Mouse (Mus musculus) urinary bladder, postnatal 25 days (tissue): ENCODE measurements around the gene Adcy10.
A peak's percentile ranks its signal among the peaks of the same experiment; 100 is the strongest.

Experiments used
- DNase-seq: peaks from one replicate; pipeline ENCODE4 v3.0.0; 2022; ENCODE audit warnings: low spot score

Adcy10 gene

DNA sequence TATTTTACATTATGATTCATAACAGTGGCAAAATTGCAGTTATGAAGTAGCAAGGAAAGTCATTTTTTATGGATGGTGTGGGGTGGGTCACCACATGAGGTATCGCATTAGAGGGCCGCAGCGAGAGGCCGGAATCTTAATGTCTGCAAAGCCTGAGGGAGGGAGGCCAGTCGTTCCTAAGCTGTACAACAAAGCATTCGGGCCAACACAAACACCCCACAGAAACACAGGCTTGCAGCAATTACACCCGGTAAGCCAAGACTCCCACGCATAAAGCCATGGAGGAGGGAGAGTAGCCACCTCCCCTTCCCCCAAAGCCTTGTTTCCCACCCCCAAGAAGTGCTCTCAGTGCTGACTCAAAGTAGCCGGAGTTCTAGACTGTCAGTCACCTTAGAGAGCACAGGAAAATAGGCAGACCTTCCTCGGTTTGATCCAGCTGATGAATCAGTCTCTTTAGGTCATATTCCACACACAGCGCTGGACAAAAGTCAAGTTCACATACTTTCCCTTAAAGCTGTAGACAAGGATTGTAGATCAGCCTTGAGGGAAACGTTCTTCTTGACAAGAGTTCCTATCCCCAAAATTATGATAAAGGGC lies 51.2 kb downstream of the Adcy10 start:
- no peak for DNase-seq

DNA sequence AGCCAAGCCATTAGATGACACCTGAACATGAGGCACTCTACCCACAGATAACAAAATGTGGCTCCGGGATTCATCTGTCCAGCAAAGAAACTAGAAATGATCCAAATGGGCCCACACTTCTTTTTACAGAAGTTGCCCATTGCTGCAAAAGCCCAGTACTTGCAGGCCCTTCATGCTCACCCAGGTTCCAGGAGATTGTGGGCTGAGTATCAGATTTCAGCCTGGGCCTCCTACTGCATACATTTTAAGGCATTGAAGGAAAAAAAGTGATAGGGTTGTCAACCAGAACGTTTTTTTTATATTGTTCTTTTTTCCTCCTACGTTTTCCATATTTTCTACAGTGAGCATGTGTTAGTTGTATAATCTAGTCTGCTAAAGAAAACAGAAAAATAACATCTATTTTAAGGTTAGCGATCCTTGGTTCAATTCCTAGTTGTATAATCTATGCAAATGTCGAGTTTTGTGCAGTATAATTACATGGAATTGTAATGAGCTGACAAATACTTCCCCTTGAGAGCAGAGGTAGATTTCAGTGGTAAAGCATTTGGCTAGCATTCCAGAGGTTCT lies 52.3 kb downstream of the Adcy10 start:
- DNase-seq = no peak

DNA sequence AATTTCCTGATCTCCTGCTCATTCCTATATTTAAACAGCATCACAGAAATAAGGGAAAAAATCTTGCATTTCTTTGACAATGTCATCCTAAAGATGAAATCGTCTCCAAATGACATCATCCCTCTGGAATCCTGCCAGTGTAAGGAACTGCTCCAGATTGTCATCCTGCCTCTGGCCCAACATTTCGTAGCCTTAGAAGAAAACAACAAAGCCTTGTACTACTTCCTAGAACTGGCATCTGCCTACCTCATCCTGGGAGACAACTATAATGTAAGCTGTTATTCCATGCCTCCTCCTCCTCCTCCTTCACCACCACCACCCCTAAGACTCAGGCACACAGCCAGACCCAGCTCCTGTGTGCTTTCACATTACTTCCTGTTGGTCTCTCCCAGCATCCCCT lies 71.7 kb downstream of the Adcy10 start:
- DNase-seq = no peak

DNA sequence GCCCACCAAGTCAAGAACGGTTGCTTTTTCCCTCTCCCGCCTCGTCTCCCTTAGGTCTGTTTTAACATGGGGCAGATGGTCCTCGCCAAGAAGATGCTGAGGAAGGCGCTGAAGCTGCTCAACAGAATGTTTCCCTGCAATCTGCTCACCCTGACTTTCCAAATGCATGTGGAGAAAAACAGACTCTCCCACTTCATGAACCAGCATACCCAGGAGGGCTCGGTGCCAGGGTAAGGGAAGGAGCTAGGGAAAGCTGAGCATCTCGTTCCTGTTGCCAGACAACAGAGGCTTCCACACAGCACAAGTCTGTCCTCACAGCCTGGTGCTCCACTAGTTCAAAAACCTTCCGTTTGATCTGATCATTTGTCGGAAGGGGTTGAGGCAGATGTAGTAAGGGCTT lies 74.1 kb downstream of the Adcy10 start:
- no peak for DNase-seq

DNA sequence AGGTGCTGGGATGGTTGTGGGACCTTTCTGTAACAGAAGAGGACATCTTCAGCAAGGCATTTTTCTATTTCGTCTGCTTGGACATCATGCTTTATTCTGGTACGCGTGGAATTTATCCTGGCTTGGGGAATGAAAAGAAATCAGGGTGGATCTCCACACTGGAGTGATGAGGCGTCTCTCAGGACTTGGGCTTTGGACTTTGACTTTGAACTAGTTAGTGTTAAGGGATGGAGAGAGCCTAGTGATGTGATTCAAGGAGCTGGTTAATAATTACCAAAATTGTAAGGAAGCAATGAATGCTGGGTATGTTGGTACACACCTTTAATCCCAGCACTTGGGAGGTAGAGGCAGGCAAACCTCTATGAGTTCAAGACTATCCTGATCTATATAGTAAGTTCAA lies 80.3 kb downstream of the Adcy10 start:
- DNase-seq = no peak

DNA sequence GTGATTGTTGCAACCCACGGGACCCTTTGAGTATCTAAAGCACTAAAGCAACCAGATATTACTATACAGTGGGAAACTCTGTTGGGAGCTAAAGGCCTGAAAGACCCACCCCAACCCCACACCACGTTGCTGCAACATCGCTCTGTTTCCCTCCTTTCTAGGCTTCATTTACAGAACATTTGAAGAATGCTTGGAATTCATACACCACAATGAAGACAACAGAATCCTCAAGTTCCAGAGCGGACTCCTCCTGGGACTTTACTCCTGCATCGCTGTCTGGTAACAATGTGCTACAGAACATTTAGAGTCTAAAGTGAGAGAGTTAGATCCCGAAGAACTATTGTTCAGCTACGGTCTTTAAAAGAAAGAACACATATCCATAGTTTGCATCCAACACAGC lies 82.5 kb downstream of the Adcy10 start:
- no peak for DNase-seq

DNA sequence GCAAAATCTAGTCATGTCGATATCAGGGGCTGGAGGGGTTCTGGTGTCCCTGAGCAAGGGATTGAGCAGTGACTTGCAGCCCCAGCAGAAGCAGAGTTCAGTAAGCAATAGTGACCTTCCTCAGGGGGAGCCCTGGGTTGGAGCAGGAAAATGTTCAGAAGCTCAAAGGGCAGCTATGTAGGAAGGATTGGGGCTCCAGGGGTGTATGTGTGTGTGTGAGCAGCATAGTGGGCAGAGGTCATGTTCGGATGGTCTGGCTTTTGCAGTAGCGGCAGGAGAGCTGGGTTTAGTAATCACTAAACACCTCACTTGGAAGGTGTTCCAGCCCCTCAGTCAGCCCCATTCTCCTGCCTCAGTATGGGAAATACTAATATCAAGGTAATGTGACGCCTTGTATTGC lies 91.0 kb downstream of the Adcy10 start:
- DNase-seq = no peak

DNA sequence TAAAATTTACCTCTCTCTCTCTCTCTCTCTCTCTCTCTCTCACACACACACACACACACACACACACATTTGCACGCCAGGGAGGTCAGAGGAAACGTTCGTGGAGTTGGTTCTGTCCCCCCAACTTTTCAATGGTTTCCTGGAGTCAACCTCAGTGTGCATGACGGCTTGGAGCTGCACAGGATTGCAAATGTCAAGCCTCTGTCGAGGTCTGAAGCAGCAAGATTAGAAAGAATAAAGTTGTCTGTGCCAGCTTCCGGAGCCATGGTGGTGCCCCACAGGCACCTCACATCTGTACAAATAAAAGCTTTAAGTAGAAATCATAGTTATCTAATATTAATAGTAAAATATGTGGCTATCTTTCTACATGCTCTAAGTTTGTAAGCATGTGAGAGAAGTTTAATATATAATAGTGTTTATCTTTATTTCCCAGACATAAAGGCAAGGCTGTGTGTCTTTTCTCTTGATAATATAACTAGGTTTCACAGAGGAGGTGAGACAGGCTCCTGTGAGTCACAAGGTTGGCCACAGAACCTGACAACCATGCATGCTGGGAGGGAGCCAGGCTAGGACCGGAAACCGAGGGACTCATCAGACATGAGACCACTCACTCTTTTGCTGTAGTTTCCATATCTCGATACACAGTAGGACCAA lies 91.6 kb downstream of the Adcy10 start:
- DNase-seq = no peak

DNA sequence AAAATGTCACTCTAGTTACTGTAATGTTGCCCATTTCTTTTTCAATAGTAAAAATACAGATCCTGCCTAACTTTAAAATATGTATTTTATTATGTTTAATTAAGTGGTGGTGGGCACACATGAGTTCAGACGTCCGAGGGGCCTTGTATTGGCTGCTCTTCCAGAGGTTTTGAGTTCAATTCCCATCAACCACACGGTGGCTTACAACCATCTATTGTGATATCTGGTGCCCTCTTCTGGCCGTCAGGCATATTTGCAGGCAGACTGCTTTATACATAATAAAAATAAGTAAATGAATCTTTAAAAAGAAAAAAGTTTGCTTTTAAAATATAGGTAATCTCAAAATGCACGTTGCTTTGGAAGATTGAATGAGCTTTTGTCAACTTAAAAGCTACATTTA lies 94.3 kb downstream of the Adcy10 start:
- no peak for DNase-seq

DNA sequence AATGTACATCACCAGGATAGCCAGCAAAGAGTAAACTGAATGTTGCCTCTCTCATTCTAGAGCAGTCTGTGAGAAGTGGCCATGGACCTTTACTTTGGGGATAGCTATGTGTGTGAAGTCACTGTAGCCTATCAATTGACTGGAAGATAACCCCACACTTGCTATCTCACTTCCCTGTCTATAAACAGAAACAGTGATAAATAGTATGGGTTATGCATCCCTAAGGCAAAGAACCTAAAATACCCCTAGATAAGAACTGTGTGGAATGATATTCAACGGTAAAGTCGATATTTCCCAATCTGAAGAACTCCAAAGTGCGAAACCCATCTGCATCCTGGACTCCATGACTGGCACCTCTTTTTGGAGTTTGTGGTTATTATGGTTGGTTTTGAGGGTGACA lies 96.3 kb downstream of the Adcy10 start:
- no peak for DNase-seq

DNA sequence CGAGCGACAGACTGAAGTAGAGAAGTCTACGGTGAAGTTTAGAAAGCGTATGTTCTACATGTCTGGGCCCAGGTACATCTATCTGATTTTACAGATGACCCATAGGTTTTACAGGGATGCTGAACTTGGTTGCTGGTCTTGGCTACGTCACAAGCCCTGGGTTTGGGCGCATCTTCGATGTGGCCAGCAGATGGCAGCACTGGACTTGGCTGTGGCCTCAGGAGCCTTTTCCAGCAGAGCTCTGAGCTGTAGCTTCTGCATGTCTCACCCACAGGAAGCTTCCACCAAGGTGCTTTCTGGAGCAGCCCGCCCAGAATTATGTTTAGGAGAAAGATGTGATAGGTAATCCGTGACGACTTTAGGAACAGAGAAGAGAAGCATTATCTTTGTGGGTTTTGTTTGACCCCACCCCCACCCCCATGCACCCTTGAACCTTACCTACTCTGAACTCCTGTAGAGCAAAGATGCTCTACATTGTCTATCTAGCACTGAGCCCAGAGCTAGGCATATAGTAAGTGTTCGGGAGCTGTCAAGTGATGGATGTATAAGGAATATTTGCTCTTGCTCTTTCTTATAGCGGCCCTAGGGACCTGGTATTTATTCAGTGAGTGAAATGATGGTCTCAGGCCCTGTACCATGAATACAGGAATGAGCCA lies 98.7 kb downstream of the Adcy10 start:
- peak; percentile 89 for DNase-seq

DNA sequence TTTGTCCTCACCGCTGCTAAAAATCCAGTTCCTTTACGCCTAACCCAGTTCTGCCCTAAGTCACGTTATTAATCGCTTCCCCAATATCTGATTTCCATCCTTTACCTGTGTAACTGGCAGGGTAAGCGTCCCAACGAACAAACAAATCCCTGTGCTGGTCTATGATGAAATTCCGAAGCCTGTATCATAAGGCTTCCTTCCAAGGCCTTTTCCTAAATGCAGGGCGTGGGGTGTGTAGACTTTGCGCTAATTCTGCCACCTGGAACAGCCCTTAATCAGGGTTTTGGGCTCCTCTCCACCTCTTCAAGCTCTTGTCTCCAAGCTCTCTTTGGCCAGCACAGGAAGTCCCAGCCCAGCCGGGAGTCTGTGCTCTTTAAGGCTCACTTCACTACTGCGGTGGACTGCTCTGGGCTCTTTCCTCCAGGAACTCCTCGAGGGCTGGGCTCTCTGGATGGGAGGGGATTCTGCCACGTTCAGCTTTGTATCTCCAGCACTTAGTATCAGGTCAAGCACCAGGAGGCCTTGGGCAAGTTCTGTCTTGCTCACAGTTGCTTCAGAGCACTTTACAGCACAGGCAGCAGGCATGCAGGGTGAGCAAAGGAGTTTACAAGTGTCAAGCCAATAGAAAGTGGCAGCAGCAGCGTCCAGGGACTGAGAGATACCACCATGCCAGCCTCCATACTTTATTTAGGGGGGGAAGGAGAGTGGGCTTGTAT lies 100.6 kb downstream of the Adcy10 start:
- DNase-seq = no peak

DNA sequence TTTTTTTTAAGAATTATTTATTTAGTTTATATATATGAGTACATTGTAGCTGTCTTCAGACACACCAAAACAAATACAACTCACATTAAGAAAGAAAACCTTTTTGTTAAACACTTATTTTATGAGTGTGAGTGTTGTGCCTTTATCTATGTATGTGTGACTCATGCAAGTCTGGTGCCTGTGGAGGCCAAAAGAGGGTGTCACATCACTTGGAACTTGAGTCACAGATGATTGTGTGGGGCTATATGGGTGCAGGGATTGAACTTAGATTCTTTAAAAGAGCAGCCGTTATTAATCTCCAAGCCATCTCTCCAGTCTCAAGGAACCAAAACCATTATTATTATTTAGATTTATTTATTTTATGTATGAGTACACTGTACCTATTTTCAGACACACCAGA lies 101.4 kb downstream of the Adcy10 start:
- DNase-seq = no peak

DNA sequence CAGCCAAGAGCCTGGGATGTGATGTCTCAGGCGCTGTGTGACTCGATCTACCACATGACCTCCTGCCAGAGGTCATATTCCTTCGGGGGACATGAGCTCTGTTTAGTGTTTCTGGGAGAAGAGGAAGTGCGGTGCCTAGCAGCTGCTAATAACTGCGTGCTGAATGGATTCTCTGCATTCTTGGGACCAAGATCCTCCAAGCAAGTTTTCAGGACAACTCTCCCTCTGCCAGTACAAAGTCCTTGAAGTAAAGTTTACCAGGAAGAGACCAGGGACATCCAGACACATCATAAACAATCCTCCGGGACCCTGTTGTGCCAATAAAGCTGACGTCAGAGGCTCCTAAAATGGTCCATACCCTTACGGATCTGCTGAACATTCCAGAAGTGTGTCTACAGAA lies 102.9 kb downstream of the Adcy10 start:
- no peak for DNase-seq

DNA sequence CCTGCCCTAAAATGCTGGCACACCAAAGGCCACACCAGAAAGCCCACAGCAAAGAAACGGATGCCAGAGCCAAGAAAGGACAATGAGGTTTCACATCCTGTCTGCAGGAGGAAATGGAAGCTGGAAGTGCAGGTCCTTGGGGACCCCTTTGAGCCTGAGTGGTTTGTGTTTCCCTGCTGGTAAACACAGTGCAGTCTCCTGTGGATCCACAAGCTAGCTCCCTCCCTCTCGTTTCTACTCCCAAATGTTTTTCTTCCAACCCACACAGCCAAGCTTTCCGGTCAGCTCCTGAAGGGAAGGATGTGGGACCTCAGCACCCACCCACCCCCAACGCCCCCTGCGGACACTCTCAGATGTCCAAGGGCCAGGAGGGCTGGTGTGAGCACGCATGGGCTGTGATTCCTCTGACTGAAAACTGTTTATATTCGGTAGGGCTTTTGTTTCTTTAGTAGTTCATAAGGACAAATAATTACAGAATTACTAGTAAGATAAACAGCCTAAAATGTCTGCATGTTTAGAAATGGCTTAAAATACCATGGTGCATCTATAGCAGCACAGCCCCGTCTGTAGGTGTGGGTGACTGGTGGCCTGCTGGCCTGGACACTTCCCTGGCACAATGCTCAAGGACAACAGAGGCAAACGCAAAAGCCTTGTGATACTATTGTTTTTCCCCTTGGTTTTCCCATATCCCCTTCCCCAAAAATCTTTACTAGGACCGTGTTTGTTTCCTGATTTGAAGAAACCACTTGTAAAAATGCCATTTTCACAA lies 104.5 kb downstream of the Adcy10 start:
- DNase-seq = no peak

DNA sequence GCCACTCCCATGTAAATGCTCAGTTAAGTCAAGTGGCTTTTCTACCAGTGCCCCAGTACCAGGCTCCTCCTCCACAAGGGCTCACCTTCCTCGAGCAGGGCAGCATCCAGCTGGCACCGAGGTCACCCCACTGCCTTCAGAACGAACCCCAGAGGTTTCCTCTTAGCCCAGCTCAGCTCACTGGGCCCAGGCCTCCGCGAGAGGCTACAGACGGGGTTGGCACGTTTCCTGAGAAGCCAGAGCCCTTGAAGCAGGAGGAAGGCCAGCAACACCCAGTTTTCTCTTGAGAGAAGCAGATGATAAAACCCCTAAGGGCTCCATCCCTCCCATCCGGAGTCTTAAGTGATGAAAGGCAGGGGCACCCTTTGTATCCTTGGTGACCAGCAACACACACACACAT lies 105.8 kb downstream of the Adcy10 start:
- DNase-seq = no peak

DNA sequence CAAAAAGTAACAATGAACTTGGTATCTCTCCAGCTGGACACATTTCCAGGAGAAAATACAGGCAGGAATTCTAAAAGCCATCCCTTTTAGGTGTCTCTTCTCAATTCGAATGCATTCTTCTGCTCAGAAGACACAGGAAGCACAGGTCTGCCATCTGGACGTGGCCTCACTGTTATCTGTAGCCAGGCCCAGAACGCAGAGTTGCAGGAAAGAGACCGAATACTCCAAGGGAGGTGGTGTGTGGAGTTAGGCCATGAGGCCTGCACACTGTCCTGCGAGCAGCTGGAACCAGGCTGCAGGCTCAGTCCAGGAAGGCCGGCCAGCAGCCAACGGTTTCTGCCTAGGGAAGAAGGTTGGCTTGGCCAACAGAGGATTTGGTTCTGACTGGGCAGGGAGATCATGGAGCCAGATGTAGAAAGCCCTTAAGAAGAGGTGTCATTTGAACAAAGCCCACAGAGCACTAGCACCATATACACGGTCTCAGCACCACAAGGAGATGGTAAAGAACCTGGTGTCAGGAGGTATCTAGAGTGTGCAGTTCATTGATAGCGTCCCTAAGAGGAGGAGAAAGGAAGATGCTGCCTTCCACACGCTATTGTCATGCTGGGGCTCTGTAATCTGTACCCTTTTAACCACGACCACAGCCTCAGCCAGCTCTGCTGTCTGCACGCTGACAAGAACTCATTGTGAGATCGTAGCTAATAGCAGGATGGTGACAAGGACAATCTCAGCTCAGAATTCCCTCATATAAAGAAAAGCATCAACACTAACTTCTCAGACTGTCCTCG lies 107.5 kb downstream of the Adcy10 start:
- DNase-seq = no peak

DNA sequence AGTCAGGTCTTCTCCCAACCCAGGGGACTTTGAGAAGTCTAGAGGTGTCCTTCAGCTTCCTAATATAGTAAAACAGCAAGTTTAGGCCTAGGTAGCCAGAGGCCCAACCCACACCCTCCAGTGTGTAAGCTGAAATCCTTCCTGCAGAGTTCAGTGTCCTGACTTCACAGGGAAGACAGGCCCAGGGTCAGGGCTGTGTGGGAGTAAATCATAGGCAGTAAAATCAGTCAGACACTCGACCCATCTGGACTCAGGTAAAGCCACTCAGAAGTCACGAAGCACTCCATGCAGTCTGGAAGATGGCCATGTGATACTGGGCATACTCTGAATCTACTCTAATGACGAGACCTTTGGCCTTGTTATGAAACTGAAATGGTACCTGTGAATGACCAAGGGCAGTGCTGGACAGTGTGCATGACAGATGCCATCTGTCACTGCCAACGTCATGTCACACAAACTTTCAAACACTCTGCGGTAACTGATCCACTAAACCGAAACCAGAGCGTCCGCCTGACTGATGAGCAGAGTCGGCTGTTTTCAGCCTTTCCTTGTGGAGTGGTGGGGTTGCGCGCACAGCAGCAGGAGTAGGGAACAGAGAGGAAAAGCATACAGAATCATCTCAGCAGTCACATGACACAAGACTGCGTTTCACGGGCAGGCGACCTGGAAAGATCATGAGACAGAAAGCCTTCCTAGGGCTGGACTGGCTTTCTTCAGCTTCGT lies 109.9 kb downstream of the Adcy10 start:
- no peak for DNase-seq

DNA sequence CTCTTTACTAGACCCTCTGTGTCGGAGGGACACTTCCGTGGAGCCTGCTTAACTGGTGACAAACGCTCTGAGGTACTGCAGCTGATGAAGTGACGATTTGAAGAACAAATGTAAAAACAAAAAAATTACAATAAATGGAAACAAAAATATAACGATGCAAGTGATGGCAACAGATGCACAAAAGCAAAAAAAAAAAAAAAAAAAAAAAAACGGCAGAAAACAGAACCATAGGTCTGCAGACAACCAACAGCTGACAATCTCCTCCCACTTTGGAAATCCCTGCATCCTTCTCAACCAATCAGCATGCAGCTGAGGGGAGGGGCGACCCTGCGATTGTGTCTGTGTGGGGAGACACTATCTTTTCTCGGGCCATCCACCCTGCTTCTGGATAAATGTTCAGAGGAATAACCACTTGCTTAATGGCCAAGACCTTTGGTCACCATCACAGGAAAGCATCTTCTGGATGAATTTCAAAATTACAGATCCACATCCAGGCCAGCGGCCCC lies 116.8 kb downstream of the Adcy10 start:
- DNase-seq = no peak

DNA sequence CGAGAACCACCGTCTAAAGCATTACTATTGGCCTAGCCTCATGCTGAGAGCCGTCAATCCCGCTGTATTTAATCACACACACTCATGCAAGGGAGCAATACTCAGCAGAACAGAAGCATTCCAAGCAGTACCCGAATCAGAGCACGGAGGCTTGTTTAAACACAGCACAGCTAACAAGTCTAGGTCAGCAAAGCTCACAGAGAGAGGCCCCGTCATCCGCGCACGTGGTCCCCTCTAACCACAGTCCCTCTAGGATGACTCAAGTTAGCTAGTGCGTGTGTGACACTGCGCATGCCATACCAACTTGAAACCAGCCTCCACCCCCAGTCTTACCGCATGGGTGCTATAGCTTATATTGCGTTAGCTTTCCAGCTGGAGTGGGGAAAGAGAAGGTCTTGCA lies 118.2 kb downstream of the Adcy10 start:
- no peak for DNase-seq
